In the genomic region with DNA sequence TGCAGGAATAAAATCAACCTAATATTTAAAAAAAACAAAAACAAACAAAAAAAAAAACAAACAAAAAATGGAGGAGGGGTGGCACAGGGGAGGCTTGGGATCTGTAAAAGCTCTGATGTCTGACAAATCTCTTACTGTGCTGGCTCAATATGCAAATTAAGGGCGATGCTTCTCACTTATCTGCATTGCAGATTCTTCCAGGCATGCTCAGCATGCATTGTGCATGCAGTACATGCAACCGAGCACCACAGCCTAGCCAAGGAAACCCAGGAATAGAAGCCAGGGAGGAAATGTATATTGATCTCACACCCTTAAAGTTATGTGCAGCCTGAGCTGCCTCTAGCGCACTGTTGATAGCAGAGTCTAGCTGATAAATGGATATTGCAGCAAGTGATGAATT, we compare ENCODE assay signal across 16 mouse cellular contexts. TPM values are rescaled to one million over a fixed set of nuclear protein-coding genes. Genes with fewer than 3 reads are reported as not detected.
A peak's percentile ranks its signal among the peaks of the same experiment; 100 is the strongest.
DNase-seq lines count a peak whose midpoint lies in the region; ATAC-seq lines count a peak whose summit lies in the region.
"Had no signal": no experiment of that assay in that cellular context is flagged by ENCODE, and none has a peak within 500 bp of the region (broad histone marks: within the 10 kb centered on the region; RNA-seq: fewer than 3 reads in every experiment).

No protein-coding gene starts in this region.

- no peak for ATAC-seq in embryonic facial prominence, embryonic 13.5 days (ENCODE audit: insufficient number of reproducible peaks, insufficient read depth, low FRiP score, low TSS enrichment, low read depth)
- 0 out of 2 replicates have a peak, but pooled peaks have one; percentile 3 for ATAC-seq in limb, embryonic 12.5 days (ENCODE audit: insufficient number of reproducible peaks, insufficient read depth, low FRiP score, low TSS enrichment, low read depth)
- ATAC-seq in hindbrain, embryonic 16.5 days, result peak; percentile 92
- peak; percentile 81 for ATAC-seq in neural tube, embryonic 15.5 days (ENCODE audit: low FRiP score)

- H3K4me1 ChIP-seq in embryonic facial prominence, embryonic 13.5 days, result peaks cover 6% of the 10 kb centered on the region; the same call in 1 of the 2 replicates
- H3K4me1 ChIP-seq in embryonic facial prominence, embryonic 10.5 days, result peaks cover 9% of the 10 kb centered on the region
- H3K4me1 ChIP-seq in limb, embryonic 12.5 days (replicated peaks), result 0 out of 2 replicates have a peak, but pooled peaks cover 8% of the 10 kb centered on the region
- H3K4me1 ChIP-seq in limb, embryonic 10.5 days, result peaks cover 11% of the 10 kb centered on the region; the same call in 1 of the 2 replicates
- H3K4me1 ChIP-seq in hindbrain, embryonic 16.5 days (ENCODE audit: control insufficient read depth, insufficient read depth, low read depth, low read length), result peaks cover 13% of the 10 kb centered on the region
- H3K4me1 ChIP-seq in neural tube, embryonic 15.5 days, result peaks cover 20% of the 10 kb centered on the region

- H3K4me3 ChIP-seq in embryonic facial prominence, embryonic 13.5 days, result no peak overlapping the region
- no peak overlapping the region for H3K4me3 ChIP-seq in embryonic facial prominence, embryonic 10.5 days
- H3K4me3 ChIP-seq in limb, embryonic 12.5 days (replicated peaks), result no peak overlapping the region
- no peak overlapping the region for H3K4me3 ChIP-seq in limb, embryonic 10.5 days
- H3K4me3 ChIP-seq in hindbrain, embryonic 16.5 days (ENCODE audit: low read length), result no peak overlapping the region
- peak overlapping the region; percentile 31 for H3K4me3 ChIP-seq in neural tube, embryonic 15.5 days (replicated peaks)

- DNase-seq in embryonic facial prominence, embryonic 10.5 days (ENCODE audit: low spot score), result no peak
- DNase-seq in limb, embryonic 10.5 days (ENCODE audit: low spot score), result no peak
- no peak for DNase-seq in Muller cell, postnatal 12 days (ENCODE audit: inconsistent ontology term)
- DNase-seq in urinary bladder, adult 18-20 months (ENCODE audit: low spot score in 2 of 2), result no peak
- DNase-seq: adrenal gland, adult 2 months; cerebellum, adult 11 months; gastrocnemius, postnatal 10 days; thymus, adult 2 months had no signal

- no peaks in the 10 kb centered on the region for H3K36me3 ChIP-seq in embryonic facial prominence, embryonic 13.5 days
- H3K36me3 ChIP-seq in embryonic facial prominence, embryonic 10.5 days (replicated peaks), result no peaks in the 10 kb centered on the region
- H3K36me3 ChIP-seq in limb, embryonic 12.5 days, result no peaks in the 10 kb centered on the region
- no peaks in the 10 kb centered on the region for H3K36me3 ChIP-seq in limb, embryonic 10.5 days
- H3K36me3 ChIP-seq in hindbrain, embryonic 16.5 days (ENCODE audit: control insufficient read depth, insufficient read depth, low read length), result no peaks in the 10 kb centered on the region
- no peaks in the 10 kb centered on the region for H3K36me3 ChIP-seq in neural tube, embryonic 15.5 days
- H3K36me3 ChIP-seq: G1E had no signal

- no peak overlapping the region for H3K27ac ChIP-seq in embryonic facial prominence, embryonic 13.5 days
- no peak overlapping the region for H3K27ac ChIP-seq in embryonic facial prominence, embryonic 10.5 days (replicated peaks)
- no peak overlapping the region for H3K27ac ChIP-seq in limb, embryonic 12.5 days
- H3K27ac ChIP-seq in limb, embryonic 10.5 days, result no peak overlapping the region
- peak overlapping the region; percentile 72; the same call in 1 of the 2 replicates for H3K27ac ChIP-seq in hindbrain, embryonic 16.5 days (ENCODE audit: low read depth, low read length)
- H3K27ac ChIP-seq in neural tube, embryonic 15.5 days (replicated peaks), result peak overlapping the region; percentile 79
- H3K27ac ChIP-seq: macrophage had no signal

- 40% methylated on average over 3 of the region's 3 CpGs for WGBS in embryonic facial prominence, embryonic 13.5 days
- WGBS in embryonic facial prominence, embryonic 10.5 days, result 48% methylated on average over 3 of the region's 3 CpGs
- WGBS in limb, embryonic 12.5 days, result 45% methylated on average over 3 of the region's 3 CpGs
- WGBS in limb, embryonic 10.5 days, result 57% methylated on average over 3 of the region's 3 CpGs
- 14% methylated on average over 3 of the region's 3 CpGs for WGBS in hindbrain, embryonic 16.5 days
- 14% methylated on average over 3 of the region's 3 CpGs for WGBS in neural tube, embryonic 15.5 days

- no peaks in the 10 kb centered on the region for H3K27me3 ChIP-seq in embryonic facial prominence, embryonic 13.5 days
- no peaks in the 10 kb centered on the region for H3K27me3 ChIP-seq in embryonic facial prominence, embryonic 10.5 days (replicated peaks; ENCODE audit: low read depth, poor library complexity, severe bottlenecking)
- no peaks in the 10 kb centered on the region for H3K27me3 ChIP-seq in limb, embryonic 12.5 days
- no peaks in the 10 kb centered on the region for H3K27me3 ChIP-seq in limb, embryonic 10.5 days (ENCODE audit: low read depth, poor library complexity, severe bottlenecking)
- H3K27me3 ChIP-seq in hindbrain, embryonic 16.5 days (replicated peaks; ENCODE audit: control insufficient read depth, insufficient read depth, low read length), result no peaks in the 10 kb centered on the region
- no peaks in the 10 kb centered on the region for H3K27me3 ChIP-seq in neural tube, embryonic 15.5 days (replicated peaks)

- no peaks in the 10 kb centered on the region for H3K9me3 ChIP-seq in embryonic facial prominence, embryonic 13.5 days
- no peaks in the 10 kb centered on the region for H3K9me3 ChIP-seq in embryonic facial prominence, embryonic 10.5 days
- no peaks in the 10 kb centered on the region for H3K9me3 ChIP-seq in limb, embryonic 12.5 days
- H3K9me3 ChIP-seq in limb, embryonic 10.5 days (replicated peaks), result no peaks in the 10 kb centered on the region
- no peaks in the 10 kb centered on the region for H3K9me3 ChIP-seq in hindbrain, embryonic 16.5 days (ENCODE audit: control insufficient read depth, low read length)
- no peaks in the 10 kb centered on the region for H3K9me3 ChIP-seq in neural tube, embryonic 15.5 days (replicated peaks)
- H3K9me3 ChIP-seq: G1E had no signal

- no peak overlapping the region for H3K9ac ChIP-seq in embryonic facial prominence, embryonic 13.5 days
- no peak overlapping the region for H3K9ac ChIP-seq in limb, embryonic 12.5 days (replicated peaks)
- H3K9ac ChIP-seq in hindbrain, embryonic 16.5 days (ENCODE audit: low read depth, low read length), result no peak overlapping the region
- no peak overlapping the region; the same call in 1 of the 2 replicates for H3K9ac ChIP-seq in neural tube, embryonic 15.5 days (replicated peaks)

- peak overlapping the region; percentile 51 for H3K4me2 ChIP-seq in embryonic facial prominence, embryonic 13.5 days
- no peak overlapping the region for H3K4me2 ChIP-seq in limb, embryonic 12.5 days
- peak overlapping the region; percentile 60 for H3K4me2 ChIP-seq in hindbrain, embryonic 16.5 days (ENCODE audit: low read length)
- peak overlapping the region; percentile 60 for H3K4me2 ChIP-seq in neural tube, embryonic 15.5 days

RNA-seq across cellular contexts. Expression of gene Gm10118, which starts 51.3 kb away (rescaled TPM):
- polyA plus RNA-seq in embryonic facial prominence, embryonic 13.5 days (2015; fragmentation: Nextera tagmentation; extraction: Ambion mirVana), result 0.23 and 0.34 TPM in 2 replicates
- polyA plus RNA-seq in embryonic facial prominence, embryonic 10.5 days (2016; fragmentation: Nextera tagmentation; extraction: Ambion mirVana), result 0.11 TPM in 1 of 2 replicates, not detected in the other
- polyA plus RNA-seq in limb, embryonic 12.5 days (2016; fragmentation: Nextera tagmentation; extraction: Ambion mirVana), result not detected in 2 replicates
- not detected in 2 replicates for polyA plus RNA-seq in limb, embryonic 10.5 days (2016; fragmentation: Nextera tagmentation; extraction: Ambion mirVana)
- 1.6 and 1.8 TPM in 2 replicates for polyA plus RNA-seq in hindbrain, embryonic 16.5 days (2015; fragmentation: Nextera tagmentation; extraction: Ambion mirVana)
- polyA plus RNA-seq in neural tube, embryonic 15.5 days (2015; fragmentation: Nextera tagmentation; extraction: Ambion mirVana), result 1.8 and 2.3 TPM in 2 replicates
- polyA plus RNA-seq: adrenal gland, adult 2 months; embryonic facial prominence, embryonic 11.5 days; G1E; macrophage; spleen, adult 2 months; thymus, adult 2 months had no signal

Comparison
In these comparisons a context has a peak if more than half of its experiments do, and no peak if none do; other contexts are left out.
1. H3K27ac ChIP-seq: peak in hindbrain, embryonic 16.5 days (single experiment) and neural tube, embryonic 15.5 days (single experiment); none in embryonic facial prominence, embryonic 13.5 days (single experiment), embryonic facial prominence, embryonic 10.5 days (single experiment), limb, embryonic 12.5 days (single experiment) and limb, embryonic 10.5 days (single experiment).